Mouse (Mus musculus) small intestine, adult 2 months (tissue): ENCODE results near the gene Galnt9.

Experiments
- CTCF ChIP-seq: fragments of 200-500 bp; IDR thresholded peaks from 2 replicates; pipeline ENCODE4 v1.5.1; 2012; ENCODE audit warnings: low read depth, mild to moderate bottlenecking, control low read depth, inconsistent platforms, low read length, moderate library complexity, mixed read lengths; ENCODE audit not compliant: insufficient replicate concordance, insufficient read length; ENCODE audit errors: extremely low read depth
- POLR2A ChIP-seq: fragments of 200-500 bp; IDR thresholded peaks from 2 replicates; pipeline ENCODE4 v1.6.1; 2012; ENCODE audit warnings: low read depth, mild to moderate bottlenecking, control low read depth, inconsistent platforms, low read length, moderate library complexity

DNA sequence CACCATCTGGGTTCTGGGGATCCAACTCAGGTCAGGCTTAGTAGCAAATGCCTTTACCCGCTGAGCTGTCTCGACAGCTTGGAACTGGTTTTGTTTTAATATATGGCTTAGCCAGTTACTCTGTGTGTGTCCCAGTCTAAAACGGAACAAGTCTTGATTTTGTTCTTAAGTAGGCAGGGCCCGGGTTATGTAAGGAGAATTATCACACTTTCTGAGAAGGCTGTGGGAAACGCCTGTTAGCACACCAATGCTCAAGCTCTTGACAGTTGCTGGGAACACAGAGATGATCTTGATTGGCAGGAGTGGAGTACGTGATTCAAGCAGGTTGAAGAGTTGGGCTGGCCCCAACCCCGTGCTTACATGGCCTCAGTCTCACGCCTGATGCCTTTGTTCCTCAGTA, 15.5 kb downstream of the Galnt9 start:
- TF ChIP-seq CTCF (no peak), POLR2A (no peak)
